Mouse (Mus musculus): ENCODE results near the gene Tbc1d10c. TPM values are rescaled to one million over a fixed set of nuclear protein-coding genes. Genes with fewer than 3 reads are reported as not detected.
A peak's percentile ranks its signal among the peaks of the same experiment; 100 is the strongest.

Tbc1d10c gene
- total RNA-seq, 2 experiments from 2014 or later: 3.2 to 3.8 TPM

- peak; percentile 97 for DNase-seq
These were observed 28.2 kb downstream of the Tbc1d10c start, which contains the start of gene Rps6kb2 for GRCm38 (mm10) chr19:4162646-4163542. Gene Rps6kb2, minus strand, starts transcription at chr19:4163354.

- no peak for DNase-seq
These were observed 32.0 kb downstream of the Tbc1d10c start for GRCm38 (mm10) chr19:4159049-4159448.

GRCm38 (mm10) chr19:4156771-4157170 lies 34.3 kb downstream of the Tbc1d10c start:
- no peak for DNase-seq

- DNase-seq: no peak
These were observed 35.0 kb downstream of the Tbc1d10c start for GRCm38 (mm10) chr19:4156073-4156579.

GRCm38 (mm10) chr19:4155223-4156072 lies 35.6 kb downstream of the Tbc1d10c start:
- no peak for DNase-seq

- no peak for DNase-seq
These were observed 36.5 kb downstream of the Tbc1d10c start for GRCm38 (mm10) chr19:4154437-4155222.

GRCm38 (mm10) chr19:4153232-4153654 lies 37.8 kb downstream of the Tbc1d10c start, which contains the start of gene Ptprcap:
Gene Ptprcap, plus strand, starts transcription at chr19:4153604.
- DNase-seq: no peak

GRCm38 (mm10) chr19:4152445-4153231 lies 38.4 kb downstream of the Tbc1d10c start:
- no peak for DNase-seq

- no peak for DNase-seq
These were observed 39.2 kb downstream of the Tbc1d10c start for GRCm38 (mm10) chr19:4151898-4152297.

- DNase-seq: no peak
These were observed 39.6 kb downstream of the Tbc1d10c start for GRCm38 (mm10) chr19:4151488-4151860.

GRCm38 (mm10) chr19:4150567-4151487 lies 40.3 kb downstream of the Tbc1d10c start:
- DNase-seq: no peak

GRCm38 (mm10) chr19:4149764-4150461 lies 41.2 kb downstream of the Tbc1d10c start:
- DNase-seq: no peak

GRCm38 (mm10) chr19:4149283-4149682 lies 41.8 kb downstream of the Tbc1d10c start:
- no peak for DNase-seq

GRCm38 (mm10) chr19:4148819-4149218 lies 42.3 kb downstream of the Tbc1d10c start:
- no peak for DNase-seq

- DNase-seq: peak; percentile 99
These were observed 42.6 kb downstream of the Tbc1d10c start, which contains the start of gene Coro1b for GRCm38 (mm10) chr19:4148491-4148806. Gene Coro1b, plus strand, starts transcription at chr19:4148619.

GRCm38 (mm10) chr19:4147782-4148490 lies 43.1 kb downstream of the Tbc1d10c start:
- no peak for DNase-seq

- DNase-seq: no peak
These were observed 44.1 kb downstream of the Tbc1d10c start for GRCm38 (mm10) chr19:4147022-4147405.

GRCm38 (mm10) chr19:4146366-4147021 lies 44.6 kb downstream of the Tbc1d10c start:
- DNase-seq: no peak

All from gastrocnemius, postnatal 10 days (tissue).